Mouse (Mus musculus): ENCODE measurements around the gene Gm10570.

- TF ChIP-seq CTCF (IDR thresholded peaks at IDR 0.05) (no peak), EP300 (IDR thresholded peaks at IDR 0.05) (no peak)
These were observed 5.1 kb upstream of the Gm10570 start for GRCm38 (mm10) chr4:130313552-130313951.
